Mouse (Mus musculus) frontal cortex, postnatal 25 days (tissue): ENCODE data around the gene St6galnac6.

Experiments
- DNase-seq, 2 experiments: peaks; one replicate each; pipeline ENCODE4 v3.0.0; 2022; ENCODE audit warnings: low spot score in 2 of 2

St6galnac6 gene

DNA sequence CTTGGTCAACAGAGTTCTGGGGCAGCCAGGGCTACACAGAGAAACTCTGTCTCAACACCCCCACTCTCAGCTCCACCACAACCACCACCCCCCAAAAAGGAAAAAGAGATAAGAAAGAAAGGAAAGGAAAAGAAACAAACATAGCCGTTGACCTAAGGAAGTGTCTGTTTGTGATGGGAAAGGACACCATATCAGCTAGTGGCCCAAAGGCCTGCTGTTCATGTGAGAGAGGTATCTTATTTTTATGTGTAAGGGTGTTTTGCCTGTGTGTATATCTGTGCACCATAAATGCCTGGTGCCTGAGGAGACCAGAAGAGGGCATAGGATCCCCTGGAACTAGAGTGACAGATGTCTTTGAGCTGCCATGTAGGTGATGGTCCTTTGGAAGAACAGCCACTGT is 40.1 kb downstream of the St6galnac6 start:
- no peak for DNase-seq

DNA sequence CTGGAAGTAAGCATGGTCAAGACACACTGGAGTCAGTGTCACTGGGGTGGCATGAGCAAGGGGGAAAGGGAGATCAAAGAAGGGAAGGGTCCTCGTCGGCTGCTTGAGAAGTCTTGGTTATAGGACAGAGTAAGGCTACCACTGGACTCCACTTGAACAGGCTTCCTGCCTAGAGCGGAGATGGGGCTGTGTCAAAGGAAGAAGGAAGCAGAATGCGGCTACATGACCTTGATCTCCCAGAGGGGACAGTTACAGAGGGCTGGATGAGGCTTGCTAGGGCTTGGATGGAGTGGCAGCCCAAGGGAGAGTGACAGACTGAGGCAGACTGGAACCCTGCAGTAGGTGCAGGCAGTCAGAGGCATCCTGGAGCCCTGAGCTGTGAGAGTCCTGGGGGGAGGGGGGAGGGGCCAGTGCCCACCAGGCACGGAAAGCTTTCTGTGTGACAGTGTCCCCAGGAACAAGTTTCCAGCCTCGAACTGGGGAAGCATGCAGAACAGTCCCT is 41.1 kb downstream of the St6galnac6 start:
- DNase-seq, result no peak

DNA sequence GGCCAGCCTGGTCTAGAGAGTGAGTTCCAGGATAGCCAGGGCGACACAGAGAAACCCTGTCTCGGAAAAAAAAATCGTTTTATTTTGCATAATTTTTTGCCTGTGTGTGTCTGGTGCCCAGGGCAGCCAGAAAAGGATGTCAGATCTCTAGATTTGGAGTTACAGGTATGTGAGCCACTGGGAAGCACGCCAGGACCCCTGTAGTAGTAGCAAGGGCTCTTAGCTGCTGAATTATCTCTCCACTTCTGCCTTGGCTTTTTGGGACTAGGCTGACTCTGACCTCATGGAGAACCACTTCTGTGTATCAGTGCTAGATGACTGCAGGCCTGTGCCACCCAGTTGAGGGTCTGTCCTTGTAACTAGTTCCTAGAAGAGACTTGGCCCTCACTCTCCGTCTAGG is 42.3 kb downstream of the St6galnac6 start:
- no peak for DNase-seq

DNA sequence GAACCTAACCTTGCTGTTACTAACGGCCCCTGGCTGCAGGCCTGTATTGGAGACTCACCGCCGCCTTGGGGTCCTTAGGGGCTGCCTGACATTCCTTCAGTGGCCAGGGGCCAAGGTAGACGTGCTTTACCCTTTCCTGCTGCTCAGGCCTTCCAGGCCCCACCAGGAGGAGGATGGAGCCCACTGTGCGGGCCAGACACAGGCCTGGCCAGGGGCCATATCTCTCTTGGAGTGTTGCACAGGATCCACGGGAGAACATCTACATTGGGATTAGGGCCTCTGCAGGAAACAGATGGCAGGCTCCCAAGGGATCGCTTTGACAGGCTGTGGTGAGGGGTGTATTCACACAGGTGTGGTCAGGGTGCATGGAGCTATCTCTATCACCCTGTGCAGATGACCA is 43.3 kb downstream of the St6galnac6 start:
- no peak for DNase-seq

DNA sequence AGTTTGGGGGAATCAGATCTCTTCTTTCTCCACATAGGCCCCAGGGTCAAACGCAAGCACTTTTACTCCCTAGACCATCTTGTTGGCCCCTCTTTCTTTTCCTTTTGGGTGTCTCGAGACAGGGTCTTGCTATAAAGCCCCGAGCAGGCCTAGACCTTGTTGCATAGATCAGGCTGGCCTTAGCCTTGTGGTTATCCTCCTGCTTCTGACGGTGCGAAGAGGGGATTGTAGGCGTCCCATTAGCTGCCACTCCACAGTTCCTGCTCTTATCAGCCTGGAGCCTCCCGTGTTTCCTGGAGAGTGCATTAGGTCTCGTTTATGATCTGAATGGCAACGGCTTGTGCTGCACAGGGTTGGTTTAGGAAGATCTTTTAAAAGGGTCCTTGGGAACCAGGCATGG is 44.6 kb downstream of the St6galnac6 start:
- DNase-seq, result no peak

DNA sequence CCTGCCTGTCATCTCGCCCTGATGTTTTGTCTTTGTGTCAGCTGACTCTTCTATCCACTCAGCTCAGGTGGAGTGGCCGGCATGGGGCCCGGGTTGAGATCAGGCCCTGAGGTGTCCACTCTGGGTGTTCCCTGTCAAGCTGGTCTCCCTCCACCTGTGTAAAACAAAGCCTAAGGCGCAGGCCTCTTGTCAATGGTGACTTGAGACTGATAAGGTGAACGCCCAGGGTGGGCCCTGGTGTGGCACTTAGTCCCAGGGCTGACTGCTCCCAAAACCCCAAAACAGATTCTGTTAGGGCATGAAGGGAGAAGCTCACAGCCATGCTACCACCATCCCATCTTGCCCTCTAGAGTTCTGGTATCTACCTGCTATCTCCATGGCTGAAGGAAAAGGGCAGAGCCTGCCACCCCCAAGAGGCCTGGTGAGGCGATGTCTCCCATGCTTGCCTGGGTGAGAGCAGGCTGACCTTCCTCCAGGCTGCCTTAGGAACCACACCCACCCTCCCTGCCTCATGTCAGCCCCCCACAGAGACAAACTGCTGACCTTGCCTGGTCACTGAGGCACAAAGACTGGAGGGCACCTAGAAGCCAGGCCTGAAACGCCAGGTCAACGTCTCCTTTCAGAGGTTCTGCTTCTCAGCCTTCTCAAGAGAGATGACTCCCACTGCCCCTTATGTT is 45.4 kb downstream of the St6galnac6 start:
- DNase-seq, result no peak

DNA sequence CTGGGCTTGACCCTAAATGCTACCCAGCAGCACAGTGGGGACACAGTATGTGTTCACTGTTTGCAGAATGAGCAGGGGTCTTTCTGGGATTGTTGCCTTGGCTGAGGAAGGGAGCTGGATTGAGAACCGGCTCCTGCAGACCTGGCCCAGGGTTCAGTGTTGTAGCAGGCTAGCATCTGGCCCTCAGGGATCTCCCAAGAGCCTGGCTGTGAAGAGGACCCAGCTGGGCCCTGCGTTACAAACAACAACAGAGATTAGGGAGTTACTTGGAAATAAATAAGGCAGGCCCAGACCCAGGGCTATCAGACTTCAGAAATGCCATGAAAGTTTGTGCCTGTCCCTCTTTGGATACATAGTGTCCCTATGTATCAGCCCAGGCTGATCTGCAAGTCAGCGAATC is 46.1 kb downstream of the St6galnac6 start:
- DNase-seq, result no peak

DNA sequence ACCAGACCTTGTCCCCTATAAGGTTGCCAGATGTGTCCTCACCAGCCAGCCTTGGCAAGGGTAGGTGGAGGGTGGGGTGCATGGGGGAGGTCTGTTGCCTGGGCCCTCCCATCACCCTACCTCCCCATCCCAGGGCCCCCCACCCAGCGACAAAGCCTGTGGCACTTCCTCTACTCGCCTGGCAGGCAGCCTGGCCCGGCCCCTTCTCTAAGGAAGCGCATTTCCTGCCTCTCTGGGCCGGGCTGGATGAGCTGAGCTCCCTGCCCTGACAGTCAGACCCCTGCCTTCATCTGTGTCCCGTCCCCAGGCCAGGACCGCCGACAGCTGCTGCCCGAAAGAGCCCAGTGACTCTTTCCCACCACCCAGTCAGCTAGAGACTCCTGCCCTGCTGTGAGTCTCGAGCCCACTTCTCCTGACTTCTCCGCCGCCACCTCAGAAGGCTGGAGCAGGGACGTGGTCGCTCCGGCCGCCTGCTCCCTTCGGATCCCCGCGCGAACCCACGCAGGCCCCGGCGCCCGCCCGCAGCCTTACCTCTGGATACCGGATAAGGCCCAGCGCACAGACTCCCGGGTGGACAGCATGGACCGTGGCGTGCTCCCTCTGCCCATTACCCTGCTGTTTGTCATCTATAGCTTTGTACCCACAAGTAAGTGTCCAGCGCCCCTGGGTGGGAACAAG is 47.0 kb downstream of the St6galnac6 start, which contains the start of gene Eng:
Gene Eng (plus strand): TSS at position 217 of the 678 bp plus-strand sequence.
- no peak for DNase-seq

DNA sequence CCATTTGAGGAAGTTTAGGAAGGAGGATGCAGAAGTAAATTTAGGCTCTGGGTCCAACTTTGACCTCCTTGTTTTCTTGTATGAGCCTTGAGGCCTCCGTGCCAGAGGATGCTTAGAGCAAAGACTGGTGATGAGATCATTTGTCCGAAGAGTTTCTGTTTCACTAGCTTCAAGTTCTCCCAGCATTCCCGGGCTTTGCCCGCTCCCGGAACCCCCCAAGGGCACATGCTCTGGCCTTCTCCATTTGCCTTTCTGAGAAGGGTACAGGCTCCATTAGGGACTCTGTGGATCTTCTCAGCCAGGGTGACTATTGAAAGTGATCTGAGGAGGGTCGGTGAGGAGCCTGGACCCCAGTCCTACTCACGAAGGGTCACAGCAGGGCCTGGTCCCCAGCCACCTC is 47.9 kb downstream of the St6galnac6 start:
- no peak for DNase-seq

DNA sequence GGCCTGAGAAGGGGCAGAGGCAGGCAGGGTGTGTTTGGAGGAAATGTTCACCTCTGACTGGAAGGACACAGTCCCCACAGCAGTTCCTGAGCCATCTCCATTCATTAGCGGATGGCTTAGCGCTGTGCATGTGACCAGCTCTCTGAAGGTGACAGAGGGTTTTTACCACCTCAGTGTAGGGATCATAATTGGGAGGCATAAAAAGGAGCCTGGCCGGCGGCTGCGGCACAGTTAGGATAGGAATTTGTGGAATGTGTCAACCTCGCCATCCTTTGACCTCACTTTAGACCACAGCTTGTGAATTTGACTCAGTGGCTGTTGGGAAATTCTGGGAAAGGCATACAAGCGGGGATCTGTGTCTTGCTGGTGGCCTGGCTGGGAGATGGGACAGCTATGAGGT is 54.3 kb downstream of the St6galnac6 start:
- no peak for DNase-seq

DNA sequence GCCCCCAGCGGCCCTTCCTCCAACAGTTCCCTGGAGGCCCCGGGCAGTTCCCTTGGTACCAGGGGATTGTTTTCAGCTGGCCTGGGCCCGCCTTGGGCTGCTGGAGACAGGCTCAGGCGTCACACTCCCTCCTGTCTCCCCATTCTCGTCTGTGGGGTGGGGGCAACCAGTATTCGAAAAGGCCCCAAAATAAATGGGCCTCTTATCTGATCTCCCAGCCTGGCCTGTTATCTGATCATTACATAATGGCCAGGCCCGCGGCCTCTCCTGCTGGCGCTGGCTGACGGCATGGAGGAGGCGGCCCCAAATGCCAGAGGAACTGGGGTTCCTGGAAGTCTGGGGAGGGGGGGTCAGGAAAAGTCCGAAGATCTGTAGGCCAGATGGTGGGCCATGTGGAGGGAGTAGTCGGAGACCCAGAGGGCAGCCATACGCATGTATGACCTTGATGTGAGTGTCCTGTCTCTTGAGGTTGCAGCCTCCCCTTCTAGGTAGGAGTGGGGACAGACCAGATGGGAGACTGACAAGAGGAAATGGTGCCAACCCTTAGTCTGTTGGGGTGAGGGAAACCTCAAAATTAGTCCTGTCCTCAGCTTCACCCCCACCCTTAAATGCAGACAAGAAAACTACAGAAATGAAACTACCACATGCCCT is 55.4 kb downstream of the St6galnac6 start:
- DNase-seq, result no peak

DNA sequence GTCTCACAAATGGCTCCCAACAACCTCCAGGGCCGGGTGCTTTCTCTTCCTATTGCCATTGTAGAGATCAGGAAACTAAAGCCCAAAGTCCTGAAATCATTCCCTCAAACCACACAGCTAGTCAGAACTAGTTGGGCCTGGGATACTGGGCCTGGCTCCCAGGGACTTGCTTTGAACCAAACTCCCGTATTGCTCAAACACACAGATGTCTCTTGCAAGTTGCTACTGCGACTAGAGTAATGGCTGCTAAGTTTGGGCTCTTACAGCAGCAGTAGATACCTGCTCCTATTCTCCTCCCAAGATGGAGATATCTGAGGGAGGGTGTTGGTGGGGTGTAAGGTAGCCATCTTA is 55.9 kb downstream of the St6galnac6 start:
- DNase-seq, result no peak

DNA sequence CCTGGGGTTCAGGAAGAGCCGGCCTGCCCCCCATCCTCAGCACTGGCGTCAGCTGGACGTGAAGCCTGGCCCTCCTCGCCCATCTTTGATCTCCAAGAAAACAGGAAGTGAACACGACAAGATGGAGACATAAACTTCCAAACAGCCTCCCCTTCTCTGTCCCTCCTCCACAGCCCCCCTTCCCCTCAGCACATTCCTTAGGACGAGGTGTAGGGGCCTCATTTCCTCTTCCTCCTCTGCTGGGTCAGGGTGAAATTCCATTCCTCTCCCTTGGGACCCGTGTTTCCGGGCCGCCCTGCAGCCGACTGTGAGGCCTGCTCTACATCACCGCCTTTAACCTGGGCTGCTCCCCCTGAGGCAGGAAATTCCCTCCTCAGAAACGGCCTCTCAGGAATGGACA is 56.3 kb downstream of the St6galnac6 start:
- DNase-seq, result no peak

DNA sequence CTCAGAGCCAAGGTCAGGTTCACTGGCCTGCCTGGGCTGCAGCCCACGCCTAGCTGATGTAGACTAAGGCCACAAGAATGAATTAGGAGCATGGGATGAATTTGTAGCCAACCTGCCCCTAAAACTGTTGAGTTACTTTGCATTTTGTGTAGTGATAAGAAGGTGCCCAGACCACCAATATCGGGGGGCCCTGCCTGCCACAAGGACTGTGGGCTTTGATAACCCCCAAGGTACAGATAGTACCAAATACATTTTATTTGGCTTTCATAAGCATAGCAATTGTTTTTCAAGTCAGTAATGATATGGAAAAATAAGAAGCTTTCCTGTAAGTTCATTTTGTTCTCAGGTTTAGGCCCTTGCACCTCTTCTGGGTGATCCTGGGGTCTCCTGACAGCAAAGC is 59.4 kb downstream of the St6galnac6 start:
- no peak for DNase-seq

DNA sequence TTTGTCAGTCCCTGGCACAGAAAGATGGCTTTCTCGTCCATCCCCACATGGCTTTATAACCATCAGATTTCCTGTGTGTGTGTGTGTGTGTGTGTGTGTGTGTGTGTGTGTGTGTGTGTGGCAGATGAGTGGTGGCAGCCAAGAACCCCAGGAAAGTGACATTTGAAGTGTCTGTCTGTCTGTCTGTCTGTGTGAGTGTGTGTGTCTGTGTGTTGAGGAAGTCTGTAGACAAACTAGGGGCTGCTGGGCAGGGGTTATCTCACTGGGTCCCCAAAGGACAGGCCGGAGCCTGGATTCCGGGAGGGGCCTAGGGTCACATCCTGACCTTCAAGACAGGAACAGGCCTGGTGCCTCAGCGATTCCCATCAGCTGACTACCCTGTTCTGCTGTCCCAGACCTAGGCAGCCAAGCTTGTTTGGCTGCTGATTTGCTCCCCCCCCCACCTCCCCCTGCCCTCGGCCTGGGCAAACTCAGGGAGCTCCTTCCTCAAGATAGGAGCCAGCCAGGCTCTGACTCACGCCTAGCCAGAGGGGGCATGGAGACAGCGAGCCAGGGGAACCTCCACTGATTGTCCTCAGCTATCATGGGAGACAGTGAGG is 62.1 kb downstream of the St6galnac6 start:
- DNase-seq, result no peak

DNA sequence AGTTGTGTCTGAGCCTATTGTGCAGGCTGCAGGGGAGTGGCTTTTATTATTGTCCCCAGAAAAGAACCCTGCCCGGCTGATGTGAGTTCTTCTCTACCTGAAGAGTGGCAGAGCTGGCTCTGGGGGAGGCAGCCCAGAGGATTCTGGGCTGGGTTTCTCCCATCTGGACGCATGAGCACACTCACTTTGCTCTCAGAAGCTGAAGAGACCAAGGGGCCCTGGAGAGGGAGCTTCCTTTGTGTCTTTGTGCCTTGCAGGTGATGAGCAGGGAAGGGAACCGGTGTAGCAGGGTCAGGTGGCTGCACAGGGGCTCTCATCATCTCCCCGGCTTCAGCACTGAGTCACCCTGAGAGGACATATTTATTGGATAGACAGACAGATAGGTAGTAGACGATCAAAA is 62.8 kb downstream of the St6galnac6 start:
- no peak for DNase-seq

DNA sequence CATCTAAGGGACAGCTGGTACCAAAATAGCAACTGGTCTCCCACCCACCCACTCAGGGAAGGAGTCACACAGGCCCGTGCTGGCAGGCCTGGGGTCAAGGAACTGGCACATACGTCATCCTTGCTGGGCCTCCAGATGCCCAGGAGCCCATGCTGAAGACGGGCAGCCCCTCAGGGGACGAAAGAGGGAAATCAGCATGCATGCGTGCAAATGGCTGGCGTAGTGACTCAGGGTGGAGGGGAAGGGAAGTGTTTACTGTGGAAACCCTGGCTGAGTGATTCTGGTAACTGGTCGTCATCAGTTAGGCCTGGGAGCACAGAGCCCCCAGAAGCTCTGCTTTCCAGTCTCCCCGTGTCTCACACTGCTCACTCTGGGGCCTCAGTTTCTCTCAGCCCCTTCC is 65.8 kb downstream of the St6galnac6 start:
- no peak for DNase-seq

DNA sequence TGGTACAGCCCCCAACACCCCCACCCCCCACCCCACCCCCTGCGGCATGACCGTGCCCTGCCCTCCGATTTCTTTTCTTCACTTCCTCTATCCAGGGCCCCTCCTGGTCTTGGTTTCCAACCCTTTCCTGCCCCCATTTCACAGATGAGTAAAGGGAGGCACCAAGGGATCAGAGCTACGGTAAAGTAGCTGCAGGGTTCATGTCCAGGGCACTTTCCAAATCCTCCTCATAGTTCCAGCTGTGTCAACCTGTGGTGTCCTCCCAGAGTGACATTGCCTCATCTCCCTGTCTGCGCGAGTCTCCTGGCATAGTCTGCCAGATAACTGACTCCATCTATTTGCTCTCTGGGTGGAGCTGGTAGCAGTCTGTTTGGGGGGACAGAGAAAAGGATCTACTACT is 66.3 kb downstream of the St6galnac6 start:
- no peak for DNase-seq

DNA sequence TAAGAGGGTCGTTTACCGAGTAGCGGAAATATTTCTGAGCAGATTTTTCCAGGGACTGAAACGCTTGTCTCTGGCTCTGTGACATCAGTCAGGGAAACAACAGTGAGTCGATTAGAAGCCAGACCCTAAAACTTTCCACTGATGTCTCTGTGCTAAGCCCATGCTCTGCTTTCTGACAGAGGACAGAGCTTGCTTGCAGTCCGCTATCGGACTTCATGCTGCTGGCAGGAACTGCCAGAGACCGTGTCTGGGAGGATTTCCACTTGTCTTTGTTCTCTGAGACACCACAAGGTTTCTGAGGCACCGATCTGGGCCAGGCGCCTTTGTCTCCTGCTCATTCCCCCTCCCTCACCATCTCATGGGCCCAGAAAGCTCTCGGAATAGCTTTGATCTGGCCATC is 68.3 kb downstream of the St6galnac6 start:
- no peak for DNase-seq

DNA sequence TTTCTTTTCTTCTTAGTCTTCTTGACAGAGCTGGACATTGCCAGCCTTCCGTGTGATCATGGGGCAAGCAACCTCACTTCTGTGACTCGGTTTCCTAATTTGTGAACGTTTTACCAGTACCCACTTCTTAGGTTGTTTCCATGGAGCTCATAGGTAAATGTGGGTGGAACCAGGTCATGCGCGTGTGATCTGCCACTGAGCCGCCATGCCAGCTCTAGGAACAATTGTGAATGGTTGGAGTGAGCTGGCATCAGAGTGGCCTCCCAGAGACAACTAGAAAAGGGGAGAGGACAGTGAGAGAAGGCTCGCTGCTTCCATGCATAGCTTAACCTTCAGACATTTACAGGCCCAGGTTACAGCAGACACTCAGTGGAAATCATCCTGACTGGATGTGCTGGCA is 68.7 kb downstream of the St6galnac6 start:
- no peak for DNase-seq

DNA sequence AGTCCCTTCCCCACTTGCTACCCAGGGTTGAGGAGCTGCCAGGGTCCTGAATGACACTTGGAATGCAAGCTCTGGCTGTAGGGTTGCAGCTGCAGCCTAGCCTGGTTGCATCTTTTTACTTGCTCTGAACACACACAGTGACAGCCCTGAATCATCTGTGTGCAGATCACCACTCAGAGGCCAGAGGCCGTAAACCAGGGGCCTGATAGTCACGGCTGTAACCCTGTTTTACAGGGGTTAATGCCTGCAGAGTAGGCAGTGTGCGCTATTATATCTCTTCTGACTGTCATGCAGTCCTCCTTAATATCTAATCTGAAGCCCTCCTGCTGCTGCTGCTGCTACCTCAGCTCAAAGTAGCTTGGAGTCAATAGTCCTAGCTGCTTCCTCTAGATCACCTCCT is 70.4 kb downstream of the St6galnac6 start:
- DNase-seq, result no peak
